Mouse (Mus musculus) Muller cell, postnatal 12 days (primary cell): Measurements from ENCODE around the gene Isca2.

Source experiments
- DNase-seq: peaks from one replicate; pipeline ENCODE4 v3.0.0-alpha.2; 2015; ENCODE audit errors: inconsistent ontology term

The Isca2 gene

DNA sequence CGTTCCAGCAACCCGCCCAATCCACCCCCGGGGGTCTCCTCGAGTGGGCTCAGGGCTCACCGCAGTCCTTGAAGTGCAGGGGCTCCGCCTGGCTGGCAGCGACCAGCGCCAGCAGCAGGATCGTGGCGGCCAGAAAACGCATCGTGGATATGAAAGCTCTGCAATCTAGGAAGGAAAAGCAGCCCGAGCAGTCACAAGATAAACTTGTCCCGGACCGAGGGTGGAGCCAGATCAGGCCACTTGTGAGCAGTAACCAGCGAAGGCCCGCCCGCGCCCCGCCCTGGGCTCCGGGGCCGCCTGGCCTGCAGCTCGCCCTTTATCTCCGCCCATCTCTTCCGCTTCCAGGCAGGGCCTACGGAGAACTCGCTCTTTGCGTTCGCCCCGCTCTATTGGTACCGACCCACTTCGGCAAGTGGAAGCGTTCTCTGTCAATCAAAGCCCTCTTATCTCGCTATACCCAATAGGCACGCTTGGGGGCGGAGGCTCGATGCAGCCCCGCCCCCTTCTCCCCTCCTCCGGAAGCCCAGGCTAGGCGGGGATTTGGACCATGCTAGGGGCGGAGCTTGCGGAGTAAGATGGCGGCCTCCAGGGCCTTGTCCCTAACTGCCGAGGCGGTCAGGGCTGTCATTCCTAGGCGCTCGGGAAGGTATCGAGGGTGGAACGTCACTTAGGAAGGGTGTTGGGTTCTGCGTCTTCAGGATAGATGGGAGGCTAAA lies at the start of gene Isca2, which contains the start of gene Npc2:
Gene Isca2, plus strand, starts transcription at position 526 of the 716 bp plus-strand sequence.
Gene Npc2, minus strand, starts transcription at position 427 of the 716 bp plus-strand sequence.
- DNase-seq, result peak; percentile 99

DNA sequence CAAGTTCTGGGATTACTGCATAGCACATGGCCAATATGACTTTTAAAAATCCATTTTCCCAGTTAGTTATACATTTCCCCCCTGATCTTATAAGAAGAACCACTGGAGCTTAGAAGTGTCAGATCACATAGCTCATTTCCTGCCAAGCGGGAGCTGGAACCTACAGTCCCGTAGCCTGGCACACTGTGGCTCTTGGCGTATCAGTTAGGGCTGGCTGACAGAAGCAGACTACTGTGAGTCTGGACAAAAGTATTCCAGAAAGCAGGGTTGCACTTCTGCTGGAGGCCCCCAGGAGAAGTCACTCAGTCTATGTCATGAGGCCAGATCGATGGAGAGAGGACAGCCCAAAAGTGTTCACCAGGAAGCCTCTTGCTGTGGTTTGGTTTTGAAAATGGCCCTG lies 46.7 kb upstream of the Isca2 start:
- no peak for DNase-seq

DNA sequence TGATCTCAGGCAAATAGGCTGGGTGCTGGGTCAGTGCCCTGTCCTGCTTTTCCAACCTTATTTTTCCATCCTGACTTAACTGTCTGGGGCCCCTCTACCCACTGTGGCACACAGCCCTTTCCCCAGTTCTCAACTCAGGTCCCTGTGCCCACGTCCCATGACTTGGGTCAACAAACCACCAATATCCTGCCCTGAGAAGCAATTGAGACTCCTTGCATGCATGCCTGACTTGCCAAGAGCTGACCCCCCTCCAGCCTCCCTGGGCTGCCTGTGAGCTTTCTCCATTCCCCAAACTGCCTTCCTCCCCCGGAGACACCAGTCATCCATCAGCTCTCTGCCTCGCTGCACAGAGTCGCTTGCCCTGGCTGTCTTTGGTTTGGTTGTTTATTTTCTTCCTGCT lies 46.1 kb upstream of the Isca2 start:
- DNase-seq, result no peak

DNA sequence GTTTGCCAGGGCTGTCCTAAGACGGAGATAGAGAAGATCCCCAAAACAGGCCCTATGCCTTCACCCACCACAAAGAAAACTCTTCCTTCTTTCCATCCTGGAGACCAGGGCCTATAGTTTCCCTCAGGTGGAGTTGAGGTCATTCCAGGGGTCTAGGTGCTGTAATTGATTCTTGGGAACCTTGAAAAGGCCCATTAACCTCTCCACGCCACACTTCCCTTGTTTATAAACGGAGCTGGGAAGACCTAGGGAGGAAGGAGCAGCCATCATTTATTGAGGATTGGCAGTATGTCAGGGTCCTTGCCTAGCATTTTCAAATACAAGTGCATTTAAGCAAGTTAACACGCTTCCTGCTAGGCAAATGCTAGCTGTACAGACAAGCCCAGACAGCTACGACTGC lies 45.6 kb upstream of the Isca2 start:
- no peak for DNase-seq

DNA sequence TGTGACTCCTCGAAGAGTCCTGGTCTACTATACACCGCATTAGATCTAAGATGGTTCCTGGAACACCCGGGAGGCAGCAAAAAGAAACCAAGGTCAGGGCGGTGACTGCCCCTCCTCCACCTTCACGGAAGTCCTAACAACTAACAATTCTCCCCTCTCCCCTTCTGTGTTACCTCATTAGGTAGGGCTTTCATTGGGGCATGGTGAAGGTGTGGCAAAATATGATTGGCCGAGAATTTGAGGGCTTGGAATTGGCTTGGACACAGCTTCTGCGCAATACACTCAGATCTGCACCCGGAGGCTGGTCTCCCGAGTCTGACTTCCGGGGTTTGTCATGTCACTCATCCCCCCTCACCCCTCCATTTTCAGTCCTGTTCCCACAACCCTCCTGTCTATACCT lies 44.6 kb upstream of the Isca2 start:
- DNase-seq, result no peak

DNA sequence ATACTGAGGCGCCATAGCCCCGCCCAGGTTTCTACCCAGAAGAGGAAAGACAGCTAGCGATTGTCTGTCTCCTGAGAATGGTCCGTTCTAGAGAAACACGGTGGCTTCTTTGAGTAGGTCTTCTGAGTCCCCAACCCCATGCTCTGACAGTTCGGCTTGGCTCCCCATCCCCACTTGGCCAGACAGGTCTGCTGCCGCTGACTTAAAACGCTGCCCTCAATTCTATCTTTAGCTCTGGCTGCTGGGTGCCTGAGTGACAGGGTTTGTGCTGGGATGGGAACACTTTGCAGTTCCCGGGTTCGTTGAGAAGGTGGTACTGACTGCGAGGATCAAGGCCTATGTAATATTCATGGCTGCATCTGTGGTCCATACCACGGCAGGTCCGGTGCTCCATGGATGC lies 39.7 kb upstream of the Isca2 start:
- DNase-seq, result no peak

DNA sequence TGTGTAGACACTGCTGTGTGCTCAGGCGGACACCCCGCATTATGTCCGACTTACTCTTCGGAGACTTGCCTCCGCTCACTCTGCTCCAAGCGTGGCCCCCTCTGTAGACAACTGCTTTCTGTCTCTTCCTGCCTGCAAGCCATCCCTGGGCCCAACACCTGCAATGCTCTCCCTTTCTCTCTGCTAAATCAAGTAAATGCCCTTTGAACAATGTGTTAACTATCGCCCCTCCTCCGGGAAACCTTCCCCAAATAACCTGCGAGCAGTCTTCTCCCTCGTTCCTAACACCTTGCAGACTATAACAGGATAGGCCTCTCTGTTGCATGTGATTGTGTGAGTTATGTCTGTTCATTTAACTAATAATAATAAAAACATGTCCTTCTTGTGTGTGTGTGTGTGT lies 29.6 kb upstream of the Isca2 start:
- DNase-seq, result no peak

DNA sequence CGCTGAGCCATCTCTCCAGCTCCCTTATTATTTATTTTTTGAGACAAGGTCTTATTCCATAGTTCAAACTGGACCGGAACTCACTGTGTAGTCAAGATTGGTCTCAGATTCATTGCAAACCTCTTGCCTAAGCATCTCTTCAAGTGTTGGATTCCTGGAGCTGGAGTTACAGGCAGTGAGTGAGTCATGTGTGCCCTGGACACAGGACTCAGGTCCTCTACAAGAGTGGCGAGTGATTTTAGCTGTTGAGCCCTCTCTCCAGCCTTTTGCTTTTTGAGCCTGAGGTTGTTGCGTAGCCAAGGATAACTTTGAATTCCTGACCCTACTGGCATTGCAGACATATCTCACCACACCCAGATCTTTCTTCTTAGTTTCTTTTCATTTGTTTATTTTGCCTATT lies 27.4 kb upstream of the Isca2 start:
- no peak for DNase-seq

DNA sequence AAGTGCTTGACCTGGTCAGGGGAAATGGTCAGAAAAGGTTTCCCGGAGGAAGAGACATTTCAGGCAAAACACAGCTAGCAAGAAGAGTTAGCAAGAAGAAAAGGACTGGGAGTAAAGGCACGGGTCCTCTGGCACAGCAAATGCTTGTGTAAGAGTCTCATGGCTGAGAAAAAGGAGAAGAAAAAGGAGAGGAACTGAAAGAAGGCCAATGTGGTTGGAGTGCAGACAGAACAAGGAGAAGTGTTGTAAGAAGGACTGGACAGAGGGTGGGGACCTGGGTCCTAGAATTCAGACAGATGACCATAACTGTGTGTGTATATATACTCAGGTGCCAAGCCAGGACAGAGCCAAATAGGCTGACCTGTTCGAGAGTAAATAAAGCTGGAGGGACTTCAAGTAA lies 24.9 kb upstream of the Isca2 start:
- DNase-seq, result no peak

DNA sequence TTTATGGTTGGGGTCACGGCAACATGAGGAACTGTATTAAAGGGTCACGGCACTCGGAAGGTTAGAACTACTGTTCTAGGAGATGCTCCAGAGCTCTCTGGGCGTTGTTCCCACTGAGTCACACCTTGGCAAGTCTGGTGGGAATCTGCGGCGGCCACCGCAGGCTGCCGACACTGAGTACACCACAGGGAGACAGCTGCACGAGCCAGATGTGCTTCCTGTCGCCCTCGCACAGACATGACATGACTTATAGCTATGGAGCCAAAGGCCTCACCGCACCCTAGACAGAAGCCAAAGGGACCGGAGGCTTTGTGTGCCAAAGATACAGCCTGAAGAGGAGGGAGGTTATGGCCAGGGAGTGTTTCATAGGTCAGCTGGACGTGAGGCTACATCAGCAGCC lies 22.4 kb upstream of the Isca2 start:
- no peak for DNase-seq

DNA sequence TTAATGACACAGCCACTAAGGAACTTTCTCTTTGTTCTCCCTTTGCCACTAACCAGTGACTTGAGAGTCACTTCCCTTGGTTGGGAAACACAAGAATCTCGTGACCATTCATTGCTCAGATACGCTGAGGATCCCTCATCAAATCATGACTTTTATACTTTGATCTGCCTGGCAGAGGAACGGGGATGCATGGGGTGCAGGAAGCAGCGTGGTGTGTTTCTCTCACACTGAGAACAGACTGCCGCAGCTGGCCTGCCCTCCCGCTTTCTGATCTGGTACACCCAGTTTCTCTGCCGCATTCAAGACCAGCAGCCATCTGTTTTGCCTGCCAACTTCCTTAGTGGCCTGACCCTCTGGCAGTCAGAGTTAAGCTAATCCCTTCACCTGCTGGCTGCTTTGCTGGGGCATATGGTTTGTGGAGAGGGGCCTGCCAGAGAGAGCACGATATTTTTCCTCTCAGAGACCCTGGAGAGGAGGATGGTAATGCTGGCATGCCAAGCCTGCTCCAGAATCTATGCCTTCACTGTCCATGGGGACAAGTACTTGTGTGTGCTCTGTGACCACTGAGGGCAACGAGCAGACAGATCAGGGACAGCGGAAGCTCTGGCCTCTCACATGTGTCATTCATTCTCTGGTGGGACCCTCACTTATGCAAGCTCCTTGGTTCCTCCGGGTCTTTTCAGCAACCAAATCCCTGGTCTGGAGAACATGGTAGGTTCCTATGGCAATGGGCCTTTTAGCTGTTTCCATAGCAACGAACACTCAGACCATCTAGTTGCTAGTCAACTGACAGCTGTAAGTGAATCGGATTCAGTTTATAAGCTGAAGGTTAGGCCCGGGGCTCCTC lies 20.7 kb upstream of the Isca2 start:
- peak; percentile 40 for DNase-seq

DNA sequence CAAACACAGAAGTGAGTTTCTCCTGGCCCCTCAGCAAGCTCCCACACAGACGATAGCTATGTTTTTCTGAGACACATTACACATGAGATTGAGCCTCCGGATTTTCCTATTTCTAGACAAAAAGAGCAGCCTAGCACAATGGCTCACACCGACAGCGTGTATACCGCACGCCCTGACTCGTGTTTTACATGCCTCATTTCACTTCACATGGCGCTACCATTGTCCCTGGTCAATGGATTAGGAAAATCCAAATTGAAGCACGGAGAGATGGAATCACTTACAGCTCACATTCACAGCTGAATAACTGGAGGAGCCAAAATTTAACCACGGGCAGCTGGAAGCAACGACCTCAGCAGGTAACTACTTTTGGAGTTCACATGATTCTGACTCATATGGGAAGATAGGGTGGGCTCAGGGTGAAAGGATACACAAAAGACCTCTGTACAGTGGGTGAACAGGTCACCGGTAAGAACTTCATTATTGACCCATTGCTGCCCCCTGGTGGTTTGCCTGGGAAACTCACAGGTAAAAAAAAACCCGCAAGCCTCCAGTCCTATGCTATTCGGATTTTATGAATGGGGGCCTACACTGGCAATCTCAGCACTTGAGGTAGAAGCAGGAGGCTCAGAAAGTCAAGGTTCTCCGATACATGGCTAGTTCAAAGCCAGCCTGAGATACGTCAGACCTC lies 17.9 kb upstream of the Isca2 start:
- DNase-seq, result peak; percentile 23

DNA sequence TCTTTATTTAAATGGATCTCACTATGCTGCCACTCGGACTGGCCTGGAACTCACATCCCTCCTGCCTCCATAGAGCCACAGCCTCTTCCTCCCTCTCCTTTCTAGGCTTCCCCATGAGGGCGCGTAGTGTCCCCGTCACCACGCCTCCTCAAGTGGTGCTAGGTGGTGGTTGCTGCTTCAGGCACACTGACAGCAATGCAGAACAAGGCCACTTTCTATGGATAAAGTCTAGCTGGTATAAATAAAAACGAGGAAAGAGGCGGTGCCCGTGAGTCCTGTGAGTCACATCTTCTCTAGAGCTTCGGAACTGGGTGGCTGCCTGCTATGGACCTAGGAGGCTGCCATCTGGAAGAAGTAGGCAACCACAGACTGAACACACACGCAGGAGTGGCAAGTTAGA lies 17.0 kb upstream of the Isca2 start:
- no peak for DNase-seq

DNA sequence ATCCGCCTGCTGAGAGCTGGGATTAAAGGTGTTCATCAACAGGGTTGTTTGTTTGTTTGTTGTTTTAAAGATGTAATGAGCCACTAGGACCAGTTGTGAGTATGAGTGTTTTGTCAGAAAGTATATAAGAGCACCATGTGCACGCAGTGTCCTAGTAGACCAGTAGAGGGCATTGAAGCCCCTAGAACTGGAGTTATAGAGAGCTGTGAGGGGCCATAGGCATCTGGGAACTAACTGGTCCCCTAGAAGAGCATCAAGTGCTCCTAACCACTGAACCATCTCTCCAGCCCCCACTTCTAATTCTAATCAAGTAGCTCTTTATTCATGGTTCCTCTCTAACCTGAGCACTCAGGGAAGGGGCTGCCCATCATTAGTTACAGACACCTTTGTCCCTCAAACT lies 14.0 kb upstream of the Isca2 start:
- no peak for DNase-seq

DNA sequence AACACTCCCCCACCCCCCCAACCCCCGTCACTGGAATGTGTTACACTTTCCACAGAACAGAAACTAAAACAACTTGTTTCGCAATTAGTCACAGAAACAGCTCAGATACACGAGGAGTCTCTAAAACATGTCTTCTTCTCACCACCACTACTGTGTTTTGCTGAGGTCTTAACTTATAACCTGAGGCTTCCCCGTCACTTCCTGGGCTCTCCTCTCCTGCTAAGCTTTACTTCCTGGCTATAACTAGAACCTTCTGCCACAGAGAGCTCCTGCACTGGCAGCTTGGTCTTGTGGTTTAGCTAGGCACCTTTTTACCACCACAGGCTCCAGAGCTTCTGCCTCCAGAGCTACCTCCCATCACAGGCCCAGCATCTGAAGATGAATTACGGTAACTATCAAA lies 10.5 kb upstream of the Isca2 start:
- DNase-seq, result peak; percentile 20

DNA sequence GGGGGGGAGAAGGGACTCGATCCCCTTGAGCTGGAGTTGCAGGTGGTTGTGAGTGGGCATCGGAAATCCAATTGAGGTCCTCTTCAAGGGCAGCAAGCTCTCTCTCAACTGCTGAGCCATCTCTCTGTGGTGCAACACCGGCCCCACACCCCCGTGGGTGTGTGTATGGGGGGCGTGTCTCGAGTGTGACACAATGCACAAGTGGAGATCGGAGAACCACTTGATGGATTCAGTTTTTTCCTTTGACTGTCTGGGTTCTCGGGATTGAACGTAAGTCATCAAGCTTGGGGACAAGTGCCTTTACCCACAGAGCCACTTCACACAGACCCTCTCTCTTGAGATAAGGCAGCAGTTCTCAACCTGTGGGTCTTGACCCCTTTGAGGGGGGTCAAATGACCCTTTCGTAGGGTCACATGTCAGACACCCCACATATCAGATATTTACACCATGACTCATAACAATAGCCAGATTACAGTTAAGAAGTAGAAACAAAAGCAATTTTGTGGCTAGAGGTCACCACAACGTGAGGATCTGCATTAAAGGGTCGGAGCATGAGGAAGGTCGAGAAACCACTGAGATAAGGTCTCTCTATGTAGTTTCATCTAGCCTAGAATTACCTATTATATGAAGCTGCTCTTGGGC lies 9.4 kb upstream of the Isca2 start:
- DNase-seq, result no peak

DNA sequence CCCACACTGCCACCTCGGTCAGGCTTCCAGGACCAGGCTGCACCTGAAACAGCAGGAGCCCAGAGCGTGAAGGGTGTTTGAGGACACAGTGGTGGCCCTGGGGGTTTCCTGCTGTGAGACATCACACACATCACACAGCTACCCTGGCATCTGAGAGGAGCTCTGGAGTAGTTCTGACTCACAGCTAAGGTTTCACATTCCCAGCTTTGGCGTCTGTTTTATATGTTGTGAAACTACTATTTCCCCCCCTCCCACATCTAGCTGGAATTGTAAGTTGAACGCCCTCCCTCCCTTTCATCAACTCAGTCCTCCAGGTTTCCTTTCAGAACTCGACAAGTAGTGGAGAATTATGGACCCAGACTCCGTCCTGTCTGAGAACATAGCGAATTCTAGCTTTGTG lies 8.3 kb upstream of the Isca2 start:
- no peak for DNase-seq

DNA sequence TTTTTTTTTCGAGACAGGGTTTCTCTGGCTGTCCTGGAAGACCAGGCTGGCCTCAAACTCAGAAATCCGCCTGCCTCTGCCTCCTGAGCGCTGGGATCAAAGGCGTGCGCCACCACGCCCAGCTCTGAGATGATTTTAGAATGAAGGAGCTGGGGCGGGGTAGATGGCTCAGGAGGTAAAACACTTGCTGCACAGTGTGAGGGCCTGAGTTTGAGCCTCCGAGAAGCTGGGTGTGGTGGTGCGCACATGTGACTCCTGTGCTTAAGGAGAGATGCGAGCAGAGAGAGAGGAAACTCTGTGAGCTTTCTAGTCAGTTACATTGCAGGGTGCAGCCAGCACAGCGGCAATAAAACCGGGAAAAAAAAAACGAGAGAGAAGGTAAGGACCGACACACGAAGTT lies 7.5 kb upstream of the Isca2 start:
- DNase-seq, result no peak

DNA sequence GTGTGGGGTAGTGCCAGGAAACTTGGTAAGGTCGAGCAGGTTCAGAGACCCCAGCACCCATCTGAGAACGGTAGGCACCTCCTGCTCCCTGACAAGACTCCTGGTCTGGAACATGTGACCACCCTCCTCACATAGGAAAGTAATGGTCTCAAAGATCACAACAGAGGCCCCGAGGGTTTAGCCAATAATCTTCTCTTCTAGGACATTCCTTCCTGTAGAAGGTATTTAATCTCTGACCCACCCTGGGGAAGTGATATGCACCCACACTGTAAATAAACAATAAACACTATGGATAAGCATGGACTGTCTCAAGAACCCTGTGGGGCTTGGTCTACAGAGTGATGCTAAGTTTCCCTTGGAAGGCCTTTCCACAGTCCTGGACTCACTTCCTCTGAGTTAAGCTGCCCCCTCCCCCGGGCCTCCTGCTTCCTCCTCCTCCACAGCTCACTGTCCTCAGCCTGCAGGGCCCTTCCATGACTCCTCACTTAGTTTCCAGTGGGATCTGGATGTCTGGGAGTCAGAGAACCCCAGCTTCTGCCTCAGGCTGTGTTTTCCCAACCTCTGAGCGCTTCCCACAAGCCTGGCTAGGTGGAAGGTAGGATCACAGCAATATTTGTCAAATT lies 6.8 kb upstream of the Isca2 start:
- DNase-seq, result no peak

DNA sequence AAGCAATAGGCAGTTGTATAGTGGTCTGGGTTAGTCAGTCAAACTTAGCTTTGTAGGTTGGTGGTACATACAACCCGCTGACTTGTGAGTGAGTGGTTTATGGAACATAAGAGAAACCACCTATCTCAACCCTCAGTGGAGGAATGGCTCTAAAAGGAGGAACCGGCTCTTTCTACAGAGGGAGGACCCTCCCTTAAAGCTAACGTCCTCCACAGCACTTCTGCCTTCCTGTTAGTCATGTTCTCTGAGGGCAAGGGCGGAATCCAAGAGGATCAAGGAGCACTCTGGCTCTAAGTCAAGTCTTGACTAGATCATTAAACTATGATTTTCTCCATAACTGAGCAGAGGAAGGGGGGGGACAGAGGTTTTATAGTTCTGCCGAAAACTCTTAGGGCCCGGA lies 5.5 kb upstream of the Isca2 start:
- DNase-seq, result no peak

DNA sequence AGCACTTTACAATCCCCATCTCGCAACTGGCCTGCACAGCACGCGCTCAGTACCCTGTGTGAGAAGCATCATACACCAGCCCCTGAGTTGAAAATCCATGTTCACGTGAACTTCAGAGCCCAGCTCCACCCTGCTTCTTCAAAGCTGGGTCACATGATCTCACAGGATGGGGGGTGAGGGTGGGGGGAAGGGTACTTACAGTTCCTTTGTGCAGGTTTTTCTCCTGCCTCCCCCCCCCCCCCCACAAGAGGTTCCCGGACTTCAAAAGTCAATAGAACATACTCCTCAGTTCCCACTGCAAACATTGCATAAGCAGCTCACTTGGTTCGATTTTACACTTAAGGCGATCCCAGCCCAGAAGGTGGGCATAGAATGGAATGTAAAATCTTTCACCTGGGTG lies 3.4 kb upstream of the Isca2 start:
- DNase-seq, result no peak
